Mouse (Mus musculus): ENCODE measurements around the gene Acsf3.
A peak's percentile ranks its signal among the peaks of the same experiment; 100 is the strongest.

Gene Acsf3

DNA sequence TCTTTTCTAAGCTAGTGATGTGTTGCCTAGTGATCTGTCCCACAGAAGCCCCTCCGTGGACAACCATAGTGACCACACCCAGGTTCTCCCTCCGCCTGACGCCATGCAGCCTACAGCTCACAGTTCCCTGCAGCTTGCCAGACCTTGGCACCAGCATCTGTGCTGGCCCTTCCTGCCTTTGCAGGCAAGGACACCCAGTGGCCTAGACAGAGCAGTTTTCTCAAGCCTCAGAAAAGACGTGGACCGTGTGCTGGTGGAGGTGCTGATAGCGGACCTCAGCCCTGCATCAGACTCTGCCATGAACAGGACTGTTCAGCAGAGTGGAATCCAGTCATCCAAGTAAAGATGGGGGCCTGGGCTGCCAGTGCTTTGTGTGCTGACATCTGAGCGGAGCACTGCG lies 35.1 kb downstream of the Acsf3 start:
- DNase-seq (ENCODE audit: low read depth, low spot score): no peak

GRCm38 (mm10) chr8:122811870-122812494 lies 36.7 kb downstream of the Acsf3 start:
- DNase-seq (ENCODE audit: low read depth, low spot score): no peak

DNA sequence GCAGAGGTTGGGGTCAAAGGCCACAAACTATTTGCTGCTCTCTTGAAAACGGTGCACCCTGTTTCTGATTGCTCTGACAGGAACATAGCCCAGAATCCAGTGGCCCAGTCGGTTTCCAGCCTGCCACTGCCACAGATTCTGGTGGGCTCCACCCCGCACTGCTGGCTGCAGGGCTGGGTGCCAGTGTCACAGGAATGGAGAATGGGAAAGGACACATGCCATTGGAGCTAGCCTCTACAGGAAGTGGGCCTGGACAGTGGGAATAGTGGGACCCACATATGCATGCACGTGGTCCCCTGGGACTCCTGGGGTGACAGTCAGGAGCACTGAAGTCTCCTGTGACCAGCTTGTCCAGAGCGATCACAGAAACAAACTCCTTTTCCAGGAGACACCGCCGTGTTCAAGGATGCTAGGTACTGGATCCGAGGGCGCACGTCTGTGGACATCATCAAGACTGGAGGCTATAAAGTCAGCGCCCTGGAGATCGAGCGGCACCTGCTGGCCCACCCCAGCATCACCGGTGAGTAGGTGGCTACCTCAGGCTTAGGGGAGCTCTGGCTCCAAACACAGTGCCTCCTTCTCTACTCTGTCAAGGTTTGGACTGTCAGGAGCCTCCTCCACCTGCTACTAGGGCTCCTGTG lies 37.4 kb downstream of the Acsf3 start:
- DNase-seq (ENCODE audit: low read depth, low spot score): no peak

DNA sequence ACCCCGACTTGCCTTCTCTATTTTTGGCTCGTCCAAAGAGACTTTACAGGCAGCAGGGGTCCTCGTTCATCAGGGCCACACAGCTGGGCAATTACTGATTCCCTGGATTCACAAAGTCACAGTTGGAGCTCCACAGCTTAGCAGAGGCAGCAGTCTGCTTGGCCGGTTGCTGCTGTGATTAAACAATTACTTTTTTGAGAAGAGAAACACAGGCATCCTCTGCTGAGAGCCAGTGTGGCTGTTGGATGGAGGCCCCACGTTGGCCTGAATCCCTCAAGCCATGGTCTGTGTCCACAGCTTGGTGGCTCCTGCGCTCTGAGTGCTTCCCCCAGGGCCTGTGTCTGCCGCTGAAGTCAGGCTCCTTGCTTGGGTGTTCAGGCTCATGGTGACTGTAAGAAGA lies 39.3 kb downstream of the Acsf3 start:
- DNase-seq (ENCODE audit: low read depth, low spot score): no peak

GRCm38 (mm10) chr8:122816965-122817364 lies 41.7 kb downstream of the Acsf3 start:
- no peak for DNase-seq (ENCODE audit: low read depth, low spot score)

DNA sequence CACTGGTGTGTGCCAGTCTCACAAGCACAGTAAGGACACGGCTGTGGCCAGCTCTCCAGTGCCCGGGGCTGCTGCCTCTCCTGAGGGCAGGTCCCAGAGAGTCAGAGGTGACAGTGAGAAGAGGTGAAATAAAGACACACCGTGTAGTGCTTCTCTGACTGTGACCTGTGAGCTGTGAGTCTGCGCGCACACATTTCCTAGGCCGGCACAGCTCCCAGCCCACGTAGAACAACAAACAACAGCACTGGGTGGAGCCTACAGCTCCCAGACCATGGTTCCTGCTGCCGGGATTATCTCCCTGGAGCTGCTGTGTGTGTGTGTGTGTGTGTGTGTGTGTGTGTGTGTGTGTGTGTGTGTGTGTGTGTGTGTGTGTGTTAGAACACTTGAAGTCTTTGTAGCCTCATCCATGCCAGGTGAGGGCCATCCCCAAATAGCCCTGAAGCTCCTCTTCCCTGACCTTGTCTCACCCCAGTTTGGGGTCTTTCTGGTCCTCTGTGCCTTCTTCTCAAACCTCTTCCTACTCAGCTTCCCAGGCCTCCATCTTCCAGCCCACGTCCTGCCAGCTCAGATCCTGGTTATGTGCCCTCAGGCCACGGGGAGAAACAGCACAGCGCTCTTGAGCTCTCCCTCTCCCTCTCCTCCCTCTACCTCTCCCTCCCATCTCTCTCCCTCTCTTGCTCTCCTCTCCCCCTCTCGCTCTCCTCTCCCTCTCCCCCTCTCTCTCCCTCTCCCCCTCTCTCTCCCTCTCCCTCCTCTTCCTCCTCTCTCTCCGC lies 42.6 kb downstream of the Acsf3 start:
- DNase-seq (ENCODE audit: low read depth, low spot score): no peak

- no peak for DNase-seq (ENCODE audit: low read depth, low spot score)
Observed at GRCm38 (mm10) chr8:122819776-122820175, 44.5 kb downstream of the Acsf3 start.

DNA sequence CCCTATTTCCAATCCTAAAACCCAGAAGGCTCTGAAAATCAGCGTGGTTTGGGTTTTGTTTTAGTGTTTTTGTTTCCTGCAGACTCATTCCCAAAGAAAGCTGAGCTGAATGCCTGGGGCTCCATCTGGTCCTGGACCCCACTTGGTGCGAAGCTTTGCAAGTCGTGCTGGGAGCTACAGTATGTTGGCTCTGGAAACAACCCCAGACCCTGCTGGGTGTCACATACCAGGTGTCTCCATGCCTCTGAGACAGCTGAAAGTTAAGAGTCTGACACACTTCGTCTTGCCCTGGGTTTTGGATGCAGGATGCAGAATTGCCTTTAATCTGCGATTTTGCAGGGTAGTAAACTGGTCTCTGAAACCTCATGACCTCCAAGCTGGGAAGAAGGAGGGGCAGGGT lies 49.3 kb downstream of the Acsf3 start:
- no peak for DNase-seq (ENCODE audit: low read depth, low spot score)

DNA sequence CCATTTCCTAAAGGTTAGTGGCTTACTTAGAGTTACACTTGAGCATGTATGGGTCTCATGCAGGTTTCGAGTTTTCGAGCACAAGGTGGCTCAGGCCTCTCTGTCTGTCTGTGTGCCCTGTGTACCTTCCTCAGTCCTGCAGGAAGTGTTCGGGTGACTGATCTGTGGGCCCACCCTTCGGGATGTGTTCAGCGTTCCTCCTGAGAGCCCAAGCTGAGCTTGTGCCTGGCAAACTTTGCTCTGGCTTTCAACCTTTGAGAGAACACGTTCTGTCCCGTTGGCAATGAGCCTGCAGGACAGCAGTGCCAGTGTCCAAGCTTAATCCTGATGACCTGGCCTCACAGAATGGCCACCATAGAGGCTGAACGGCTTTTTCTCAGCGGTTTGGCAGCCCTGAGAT lies 49.7 kb downstream of the Acsf3 start:
- DNase-seq (ENCODE audit: low read depth, low spot score): no peak

- DNase-seq (ENCODE audit: low read depth, low spot score): no peak
Observed at GRCm38 (mm10) chr8:122825408-122825807, 50.1 kb downstream of the Acsf3 start.

DNA sequence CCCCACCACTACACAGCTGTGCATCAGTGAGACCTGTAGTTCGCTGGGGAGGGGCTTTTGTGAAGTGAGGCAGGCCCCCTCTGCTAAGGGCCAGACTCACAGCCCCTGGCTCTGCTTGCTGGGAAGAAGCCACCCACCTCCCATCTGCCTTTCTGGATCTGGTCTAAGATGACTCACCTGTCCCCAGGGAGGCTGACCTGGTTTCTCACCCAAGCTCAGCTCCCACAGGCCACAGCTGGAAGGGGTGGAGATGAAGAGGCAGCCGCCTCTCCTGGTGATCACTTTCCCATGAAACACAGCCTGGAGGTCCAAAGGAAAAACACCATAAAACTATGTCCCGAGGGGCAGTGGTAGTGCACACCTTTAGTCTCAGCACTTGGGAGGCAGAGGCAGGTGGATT lies 54.1 kb downstream of the Acsf3 start:
- DNase-seq (ENCODE audit: low read depth, low spot score): no peak

DNA sequence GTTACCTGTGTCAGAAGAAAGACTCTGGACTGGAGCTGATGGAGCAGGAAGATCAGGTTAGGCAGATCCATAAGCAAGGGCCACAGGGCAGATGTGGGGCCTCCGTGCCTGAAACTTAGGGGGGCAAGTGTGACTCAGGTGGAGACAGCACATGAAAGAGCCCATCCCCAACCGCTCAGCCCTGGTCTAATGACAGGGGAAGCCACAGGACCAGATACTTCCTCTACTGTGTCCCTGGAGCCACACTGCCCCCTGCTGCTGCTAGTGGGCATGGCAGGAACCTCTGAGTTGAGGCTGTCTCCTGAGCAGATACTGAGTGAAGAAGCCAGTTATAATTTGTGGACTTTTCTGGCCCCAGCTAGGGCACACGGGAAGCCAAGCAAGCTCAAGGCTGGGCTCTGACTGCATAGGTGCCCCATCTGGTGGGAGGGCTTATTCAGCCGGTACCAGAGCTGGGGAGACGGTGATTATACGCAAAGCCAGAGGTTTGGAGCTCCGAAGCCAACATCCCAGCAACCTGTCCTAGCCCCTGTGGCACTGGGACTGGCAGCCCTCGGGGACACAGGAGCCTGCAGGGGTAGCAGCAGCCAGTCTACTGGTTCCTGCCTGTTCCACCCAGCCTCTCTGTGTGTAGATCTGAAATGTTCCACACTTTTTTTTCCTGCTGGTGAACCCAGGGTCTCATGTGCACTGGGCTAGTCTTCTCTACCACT lies 55.2 kb downstream of the Acsf3 start:
- DNase-seq (ENCODE audit: low read depth, low spot score): peak; percentile 89

- DNase-seq (ENCODE audit: low read depth, low spot score): no peak
Observed at GRCm38 (mm10) chr8:122834416-122834815, 59.1 kb downstream of the Acsf3 start.

DNA sequence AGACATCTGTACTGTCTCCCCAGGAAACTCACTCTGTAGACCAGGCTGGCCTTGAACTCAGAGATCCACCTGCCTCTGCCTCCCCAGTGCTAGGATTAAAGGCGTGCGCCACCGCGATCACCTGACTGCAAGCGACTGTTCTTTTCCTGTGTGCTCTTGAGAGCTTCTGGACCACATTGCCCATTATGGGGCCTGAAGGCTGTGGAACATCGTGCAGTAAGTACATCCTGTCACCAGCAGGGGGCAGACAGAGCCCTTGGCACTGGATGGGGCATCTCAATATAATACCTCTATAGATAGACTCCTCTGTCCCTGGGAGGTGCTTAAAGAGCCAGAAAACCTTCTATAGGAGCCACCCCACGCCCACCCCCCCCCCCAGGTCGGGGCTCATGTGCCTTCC lies 59.7 kb downstream of the Acsf3 start:
- DNase-seq (ENCODE audit: low read depth, low spot score): peak; percentile 84

DNA sequence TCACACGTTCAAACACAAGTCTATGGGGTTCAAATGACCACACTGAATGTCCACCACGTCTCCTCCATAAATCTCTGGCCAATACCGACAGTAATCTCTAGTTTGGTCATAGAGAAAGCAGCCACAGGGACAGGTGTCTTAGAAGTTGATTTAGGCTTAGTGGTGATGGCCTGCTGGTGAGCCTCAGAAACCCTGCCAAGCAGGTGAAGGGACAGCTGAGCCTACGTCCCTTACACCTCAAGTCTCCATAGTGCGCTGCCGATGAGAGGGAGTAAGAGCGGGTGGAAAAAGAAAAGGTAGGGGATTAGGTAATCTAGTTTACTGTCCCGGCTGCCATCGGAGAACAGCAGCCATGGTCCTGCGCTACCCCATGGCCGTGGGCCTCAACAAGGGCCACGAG lies 60.9 kb downstream of the Acsf3 start:
- no peak for DNase-seq (ENCODE audit: low read depth, low spot score)

- no peak for DNase-seq (ENCODE audit: low read depth, low spot score)
Observed at GRCm38 (mm10) chr8:122836696-122837095, 61.4 kb downstream of the Acsf3 start.

DNA sequence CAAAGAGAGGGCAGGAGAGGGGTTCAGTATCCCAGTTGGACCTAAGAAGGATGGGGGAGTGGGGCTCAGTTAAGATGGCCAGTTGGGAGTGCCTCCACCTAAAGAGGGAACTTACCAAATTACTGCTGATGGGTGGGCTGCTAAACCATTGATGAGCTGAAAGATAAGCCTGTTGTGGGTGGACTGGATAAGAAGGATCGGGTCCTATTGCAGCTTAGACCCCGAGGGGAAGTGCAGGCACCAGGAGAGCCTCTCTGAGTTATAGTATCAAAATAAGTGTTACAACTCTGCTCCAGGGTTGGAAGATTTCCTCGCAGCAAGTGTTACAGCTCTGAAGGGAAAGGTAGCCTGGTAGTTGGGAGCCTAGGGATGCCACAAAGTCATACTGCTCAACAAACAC lies 68.9 kb downstream of the Acsf3 start:
- no peak for DNase-seq (ENCODE audit: low read depth, low spot score)

DNA sequence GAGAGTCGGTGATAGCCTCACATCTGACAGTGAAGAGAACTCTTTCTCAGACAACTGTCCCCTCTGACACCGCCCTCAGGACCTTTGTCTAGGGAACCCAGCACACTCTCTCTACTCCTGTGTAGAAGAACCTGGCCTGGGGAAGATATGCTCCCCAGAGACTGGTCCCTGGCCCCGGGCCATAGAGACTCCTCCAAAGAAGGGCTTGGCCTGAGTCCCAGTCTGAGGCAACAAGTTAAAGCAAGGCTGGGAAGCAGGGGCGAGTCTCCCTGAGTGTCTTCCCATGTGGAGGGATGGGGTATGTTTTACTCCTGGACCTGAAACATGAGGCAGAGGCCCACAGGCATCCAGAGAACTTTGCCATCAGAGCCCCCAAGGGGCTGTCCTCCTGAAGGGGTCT lies 70.4 kb downstream of the Acsf3 start:
- DNase-seq (ENCODE audit: low read depth, low spot score): no peak

GRCm38 (mm10) chr8:122847829-122848561 lies 72.7 kb downstream of the Acsf3 start, which contains the start of gene Cdh15:
Gene Cdh15 (plus strand): TSS chr8:122847966.
- peak; percentile 82 for DNase-seq (ENCODE audit: low read depth, low spot score)

GRCm38 (mm10) chr8:122849152-122849910 lies 74.0 kb downstream of the Acsf3 start:
- no peak for DNase-seq (ENCODE audit: low read depth, low spot score)

All from A20 (cell line).